ENCODE assay signal across 11 mouse cellular contexts in genomic region chr3:30226928-30227370, GRCm38 (mm10).
DNase-seq lines count a peak whose midpoint lies in the region; ATAC-seq and TF ChIP-seq lines count a peak whose summit lies in the region.
"Had no signal": no experiment of that assay in that cellular context is flagged by ENCODE, and none has a peak within 500 bp of the region (broad histone marks: within the 10 kb centered on the region; RNA-seq: fewer than 3 reads in every experiment).

No protein-coding gene starts in this region.

- peaks cover 10% of the 10 kb centered on the region; the same call in 1 of the 2 replicates for H3K27me3 ChIP-seq in hindbrain, embryonic 15.5 days
- no peaks in the 10 kb centered on the region for H3K27me3 ChIP-seq in lung, embryonic 15.5 days
- H3K27me3 ChIP-seq in stomach, postnatal 0 days (ENCODE audit: control insufficient read depth, insufficient read depth, low read length), result no peaks in the 10 kb centered on the region
- H3K27me3 ChIP-seq: megakaryocyte, embryonic 14.5 days had no signal

- no peak for TF ChIP-seq EP300 in stomach, postnatal 0 days (optimal IDR thresholded peaks at IDR 0.05)

- H3K4me2 ChIP-seq in hindbrain, embryonic 15.5 days, result peak overlapping the region; percentile 20; the same call in 1 of the 2 replicates
- H3K4me2 ChIP-seq in lung, embryonic 15.5 days, result no peak overlapping the region
- no peak overlapping the region for H3K4me2 ChIP-seq in stomach, postnatal 0 days (replicated peaks; ENCODE audit: low read depth)

- H3K9ac ChIP-seq in hindbrain, embryonic 15.5 days, result no peak overlapping the region
- no peak overlapping the region for H3K9ac ChIP-seq in lung, embryonic 15.5 days
- H3K9ac ChIP-seq in stomach, postnatal 0 days (ENCODE audit: low read length), result no peak overlapping the region

- peaks cover 16% of the 10 kb centered on the region for H3K4me1 ChIP-seq in hindbrain, embryonic 15.5 days (replicated peaks)
- peaks cover 24% of the 10 kb centered on the region for H3K4me1 ChIP-seq in lung, embryonic 15.5 days
- no peaks in the 10 kb centered on the region for H3K4me1 ChIP-seq in stomach, postnatal 0 days (replicated peaks; ENCODE audit: control insufficient read depth, insufficient read depth)
- H3K4me1 ChIP-seq: megakaryocyte, embryonic 14.5 days had no signal

- peak; percentile 39 for DNase-seq in right cerebral cortex, postnatal 4 days
- no peak for DNase-seq in right cerebral cortex, postnatal 25 days
- DNase-seq in stomach, postnatal 0 days (ENCODE audit: low spot score), result peak; percentile 51
- no peak for DNase-seq in cerebellum, adult 9-10 months
- DNase-seq in frontal cortex, postnatal 25 days (ENCODE audit: low spot score in 2 of 2), result no peak
- DNase-seq in gastrocnemius, postnatal 10 days, result no peak

- 27% methylated on average over 13 of the region's 13 CpGs for WGBS in hindbrain, embryonic 15.5 days
- WGBS in lung, embryonic 15.5 days, result 46% methylated on average over 13 of the region's 13 CpGs
- 57% methylated on average over 13 of the region's 13 CpGs for WGBS in stomach, postnatal 0 days

- H3K27ac ChIP-seq in hindbrain, embryonic 15.5 days (replicated peaks), result no peak overlapping the region
- peak overlapping the region; percentile 69 for H3K27ac ChIP-seq in lung, embryonic 15.5 days
- H3K27ac ChIP-seq in stomach, postnatal 0 days (replicated peaks), result peak overlapping the region; percentile 9; the same call in 1 of the 2 replicates

- TF ChIP-seq CTCF in stomach, postnatal 0 days (IDR thresholded peaks at IDR 0.05; ENCODE audit: low read depth), result no peak

- H3K9me3 ChIP-seq in hindbrain, embryonic 15.5 days, result no peaks in the 10 kb centered on the region
- no peaks in the 10 kb centered on the region for H3K9me3 ChIP-seq in lung, embryonic 15.5 days
- H3K9me3 ChIP-seq in stomach, postnatal 0 days (ENCODE audit: control insufficient read depth, low read length), result no peaks in the 10 kb centered on the region
- H3K9me3 ChIP-seq: megakaryocyte, embryonic 14.5 days had no signal

- no peaks in the 10 kb centered on the region for H3K36me3 ChIP-seq in hindbrain, embryonic 15.5 days
- no peaks in the 10 kb centered on the region for H3K36me3 ChIP-seq in lung, embryonic 15.5 days
- H3K36me3 ChIP-seq in stomach, postnatal 0 days (ENCODE audit: control insufficient read depth, insufficient read depth, low read length), result no peaks in the 10 kb centered on the region

- H3K4me3 ChIP-seq in hindbrain, embryonic 15.5 days, result no peak overlapping the region
- H3K4me3 ChIP-seq in lung, embryonic 15.5 days, result no peak overlapping the region
- no peak overlapping the region for H3K4me3 ChIP-seq in stomach, postnatal 0 days (ENCODE audit: low read depth, low read length)
- H3K4me3 ChIP-seq: erythroblast, embryonic 14.5 days; megakaryocyte, embryonic 14.5 days had no signal

- peak; percentile 89 for ATAC-seq in hindbrain, embryonic 15.5 days (ENCODE audit: low FRiP score, low read depth)
- peak; percentile 81 for ATAC-seq in lung, embryonic 15.5 days (ENCODE audit: borderline replicate concordance, extremely low read depth, low FRiP score, low TSS enrichment)
- no peak for ATAC-seq in stomach, postnatal 0 days (ENCODE audit: low FRiP score, low TSS enrichment)
- ATAC-seq: Patski had no signal

Comparison
In these comparisons a context has a peak if more than half of its experiments do, and no peak if none do; other contexts are left out.
1. DNase-seq: peak in right cerebral cortex, postnatal 4 days (single experiment) and stomach, postnatal 0 days (single experiment); none in right cerebral cortex, postnatal 25 days (single experiment), cerebellum, adult 9-10 months (single experiment), frontal cortex, postnatal 25 days (0 of 2) and gastrocnemius, postnatal 10 days (single experiment).